Mouse (Mus musculus) heart, postnatal 0 days (tissue): ENCODE data around the gene Fastkd3.

Experiments used
- CTCF ChIP-seq: IDR thresholded peaks from 2 replicates; pipeline ENCODE4 v1.5.1; 2016; ENCODE audit warnings: antibody characterized with exemption, control low read depth, low read depth
- EP300 ChIP-seq: IDR thresholded peaks from 2 replicates; pipeline ENCODE4 v1.6.1; 2016; ENCODE audit warnings: antibody characterized with exemption, low read depth

DNA sequence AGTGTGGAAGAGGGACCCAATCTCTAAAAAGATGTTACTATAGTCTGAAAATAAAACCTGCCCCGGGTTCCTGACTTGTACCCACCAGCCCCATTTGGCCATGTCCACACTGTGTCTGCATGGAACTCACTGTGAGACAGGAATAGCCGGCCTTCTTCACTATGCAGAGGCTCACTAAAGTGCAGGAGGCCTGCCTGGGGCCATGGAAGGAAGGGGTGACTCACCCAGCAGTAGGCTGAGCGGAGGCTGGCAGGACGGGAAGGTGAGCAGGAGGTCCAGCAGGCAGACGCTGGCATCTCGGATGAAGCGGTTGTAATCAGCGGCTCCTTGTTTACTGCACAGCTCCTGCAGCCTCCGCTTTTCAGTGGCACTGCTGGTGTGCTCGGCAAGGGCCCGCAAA lies 13.5 kb upstream of the Fastkd3 start:
- TF ChIP-seq CTCF: no peak
- no peak for TF ChIP-seq EP300
